ENCODE assay signal across 17 mouse cellular contexts in the genomic region with DNA sequence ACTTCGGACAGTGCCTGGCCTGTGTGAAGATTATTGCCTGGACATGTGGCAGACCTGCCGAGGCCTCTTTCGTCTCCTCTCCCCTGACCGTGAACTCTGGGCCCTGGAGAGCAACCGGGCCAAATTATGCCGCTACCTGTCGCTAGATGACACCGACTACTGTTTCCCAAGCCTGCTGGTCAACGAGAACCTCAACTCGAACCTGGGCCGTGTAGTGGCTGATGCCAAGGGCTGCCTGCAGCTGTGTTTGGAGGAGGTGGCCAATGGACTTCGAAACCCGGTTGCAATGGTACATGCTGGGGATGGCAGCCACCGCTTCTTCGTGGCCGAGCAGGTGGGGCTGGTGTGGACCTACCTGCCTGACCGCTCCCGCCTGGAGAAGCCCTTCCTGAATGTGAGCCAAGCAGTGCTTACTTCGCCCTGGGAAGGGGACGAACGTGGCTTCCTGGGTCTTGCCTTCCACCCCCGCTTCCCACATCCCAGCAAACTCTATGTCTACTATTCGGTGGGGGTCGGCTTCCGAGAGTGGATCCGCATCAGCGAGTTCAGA. TPM values are rescaled to one million over a fixed set of nuclear protein-coding genes. Genes with fewer than 3 reads are reported as not detected.
A peak's percentile ranks its signal among the peaks of the same experiment; 100 is the strongest.
DNase-seq lines count a peak whose midpoint lies in the region; ATAC-seq and TF ChIP-seq lines count a peak whose summit lies in the region.
"Had no signal": no experiment of that assay in that cellular context is flagged by ENCODE, and none has a peak within 500 bp of the region (broad histone marks: within the 10 kb centered on the region; RNA-seq: fewer than 3 reads in every experiment).

No protein-coding gene starts in this region.

- WGBS in kidney, postnatal 0 days: 73% methylated on average over 27 of the region's 27 CpGs
- 91% methylated on average over 27 of the region's 27 CpGs for WGBS in midbrain, embryonic 12.5 days
- WGBS in midbrain, embryonic 14.5 days: 85% methylated on average over 27 of the region's 27 CpGs
- WGBS in embryonic facial prominence, embryonic 10.5 days: 89% methylated on average over 27 of the region's 27 CpGs
- WGBS in thymus, adult 2 months: 96% methylated on average over 27 of the region's 27 CpGs

- no peaks in the 10 kb centered on the region for H3K27me3 ChIP-seq in kidney, postnatal 0 days (ENCODE audit: insufficient read depth, low read length)
- H3K27me3 ChIP-seq in midbrain, embryonic 12.5 days: peaks cover 18% of the 10 kb centered on the region
- no peaks in the 10 kb centered on the region for H3K27me3 ChIP-seq in midbrain, embryonic 14.5 days (ENCODE audit: control insufficient read depth, insufficient read depth, low read length)
- H3K27me3 ChIP-seq in embryonic facial prominence, embryonic 10.5 days (replicated peaks; ENCODE audit: low read depth, poor library complexity, severe bottlenecking): peaks cover 60% of the 10 kb centered on the region
- no peaks in the 10 kb centered on the region; the same call in 1 of the 2 replicates for H3K27me3 ChIP-seq in thymus, adult 2 months (ENCODE audit: control insufficient read depth, insufficient read depth, low read length)

- H3K27ac ChIP-seq in kidney, postnatal 0 days: no peak overlapping the region
- 0 out of 2 replicates have a peak overlapping the region, but pooled peaks have one; percentile 16 for H3K27ac ChIP-seq in midbrain, embryonic 12.5 days (replicated peaks)
- no peak overlapping the region for H3K27ac ChIP-seq in midbrain, embryonic 14.5 days (replicated peaks; ENCODE audit: low read depth, low read length)
- 0 out of 2 replicates have a peak overlapping the region, but pooled peaks have one; percentile 10 for H3K27ac ChIP-seq in embryonic facial prominence, embryonic 10.5 days (replicated peaks)
- no peak overlapping the region for H3K27ac ChIP-seq in thymus, adult 2 months (ENCODE audit: control insufficient read depth, insufficient read depth, low read length)
- H3K27ac ChIP-seq: embryonic facial prominence, embryonic 12.5 days; heart, embryonic 13.5 days; hindbrain, embryonic 13.5 days had no signal

- no peak overlapping the region for H3K4me2 ChIP-seq in kidney, postnatal 0 days (ENCODE audit: low read length)
- H3K4me2 ChIP-seq in midbrain, embryonic 12.5 days (replicated peaks): no peak overlapping the region
- H3K4me2 ChIP-seq in midbrain, embryonic 14.5 days (ENCODE audit: low read length): no peak overlapping the region
- H3K4me2 ChIP-seq: embryonic facial prominence, embryonic 12.5 days; forebrain, embryonic 12.5 days; heart, embryonic 13.5 days; hindbrain, embryonic 13.5 days had no signal

- no peak for TF ChIP-seq POLR2A in thymus, adult 2 months (IDR thresholded peaks at IDR 0.05; ENCODE audit: control insufficient read depth, extremely low read depth, insufficient read depth, low read length, poor library complexity)

- H3K9ac ChIP-seq in kidney, postnatal 0 days (ENCODE audit: low read depth, low read length): no peak overlapping the region
- no peak overlapping the region for H3K9ac ChIP-seq in midbrain, embryonic 12.5 days (replicated peaks)
- no peak overlapping the region for H3K9ac ChIP-seq in midbrain, embryonic 14.5 days (replicated peaks; ENCODE audit: low read length)
- H3K9ac ChIP-seq: embryonic facial prominence, embryonic 12.5 days; forebrain, embryonic 12.5 days; heart, embryonic 13.5 days; hindbrain, embryonic 13.5 days had no signal

- no peak for DNase-seq in kidney, postnatal 0 days (ENCODE audit: low spot score)
- DNase-seq in kidney, adult 8-10 months: no peak
- DNase-seq in midbrain, embryonic 14.5 days: no peak
- no peak for DNase-seq in embryonic facial prominence, embryonic 10.5 days (ENCODE audit: low spot score)
- DNase-seq in thymus, adult 2 months: no peak
- DNase-seq: adrenal gland, postnatal 10 days; cerebellum, adult 11 months; cerebellum, adult 8-10 months; cerebellum, postnatal 14 days; gastrocnemius, postnatal 14 days; heart, postnatal 4 days had no signal

- H3K4me3 ChIP-seq in kidney, postnatal 0 days (replicated peaks; ENCODE audit: low read depth, low read length): no peak overlapping the region
- H3K4me3 ChIP-seq in midbrain, embryonic 12.5 days: no peak overlapping the region
- H3K4me3 ChIP-seq in midbrain, embryonic 14.5 days (replicated peaks; ENCODE audit: low read depth, low read length): no peak overlapping the region
- no peak overlapping the region for H3K4me3 ChIP-seq in embryonic facial prominence, embryonic 10.5 days
- H3K4me3 ChIP-seq in thymus, adult 2 months (ENCODE audit: control insufficient read depth, insufficient read depth, low read length): no peak overlapping the region
- H3K4me3 ChIP-seq: embryonic facial prominence, embryonic 12.5 days; forebrain, embryonic 12.5 days; heart, embryonic 13.5 days; hindbrain, embryonic 13.5 days had no signal

- no peaks in the 10 kb centered on the region for H3K36me3 ChIP-seq in kidney, postnatal 0 days (ENCODE audit: insufficient read depth, low read length)
- no peaks in the 10 kb centered on the region for H3K36me3 ChIP-seq in midbrain, embryonic 12.5 days
- no peaks in the 10 kb centered on the region for H3K36me3 ChIP-seq in midbrain, embryonic 14.5 days (ENCODE audit: control insufficient read depth, insufficient read depth, low read length)
- no peaks in the 10 kb centered on the region for H3K36me3 ChIP-seq in embryonic facial prominence, embryonic 10.5 days (replicated peaks)
- H3K36me3 ChIP-seq in thymus, adult 2 months (ENCODE audit: control insufficient read depth, insufficient read depth, low read length): no peaks in the 10 kb centered on the region
- H3K36me3 ChIP-seq: embryonic facial prominence, embryonic 12.5 days; heart, embryonic 13.5 days; hindbrain, embryonic 13.5 days had no signal

- H3K4me1 ChIP-seq in kidney, postnatal 0 days (replicated peaks; ENCODE audit: insufficient read depth, low read length): peaks cover 3% of the 10 kb centered on the region; the same call in 1 of the 2 replicates
- peaks cover 30% of the 10 kb centered on the region for H3K4me1 ChIP-seq in midbrain, embryonic 12.5 days
- H3K4me1 ChIP-seq in midbrain, embryonic 14.5 days (ENCODE audit: control insufficient read depth, insufficient read depth, low read length): 0 out of 2 replicates have a peak, but pooled peaks cover 3% of the 10 kb centered on the region
- H3K4me1 ChIP-seq in embryonic facial prominence, embryonic 10.5 days: peaks cover 47% of the 10 kb centered on the region
- no peaks in the 10 kb centered on the region for H3K4me1 ChIP-seq in thymus, adult 2 months (replicated peaks; ENCODE audit: control insufficient read depth, insufficient read depth, low read length)
- H3K4me1 ChIP-seq: embryonic facial prominence, embryonic 12.5 days had no signal

- peak; percentile 17; the same call in 1 of the 2 replicates for ATAC-seq in kidney, postnatal 0 days (replicated peaks; ENCODE audit: low FRiP score, low read depth)
- no peak for ATAC-seq in midbrain, embryonic 12.5 days (ENCODE audit: low FRiP score, low read depth)
- no peak for ATAC-seq in midbrain, embryonic 14.5 days (ENCODE audit: low FRiP score, low TSS enrichment)
- ATAC-seq: forebrain, embryonic 16.5 days had no signal

- no peak for TF ChIP-seq CTCF in kidney, postnatal 0 days (IDR thresholded peaks at IDR 0.05; ENCODE audit: low read depth)
- no peak for TF ChIP-seq CTCF in thymus, adult 2 months (IDR thresholded peaks at IDR 0.05; ENCODE audit: borderline replicate concordance, control insufficient read depth, extremely low read depth, insufficient read depth, low read length, poor library complexity)

- no peaks in the 10 kb centered on the region for H3K9me3 ChIP-seq in kidney, postnatal 0 days (replicated peaks; ENCODE audit: low read length)
- H3K9me3 ChIP-seq in midbrain, embryonic 12.5 days: no peaks in the 10 kb centered on the region
- no peaks in the 10 kb centered on the region for H3K9me3 ChIP-seq in midbrain, embryonic 14.5 days (ENCODE audit: control insufficient read depth, low read length)
- no peaks in the 10 kb centered on the region for H3K9me3 ChIP-seq in embryonic facial prominence, embryonic 10.5 days
- H3K9me3 ChIP-seq: embryonic facial prominence, embryonic 12.5 days; forebrain, embryonic 12.5 days; heart, embryonic 13.5 days; hindbrain, embryonic 13.5 days had no signal

RNA-seq across cellular contexts. Expression of gene Hhipl1, which starts 5.7 kb away (rescaled TPM):
- polyA plus RNA-seq in kidney, postnatal 0 days (2015; fragmentation: Nextera tagmentation; extraction: Ambion mirVana): 0.37 and 0.43 TPM in 2 replicates
- polyA plus RNA-seq in midbrain, embryonic 12.5 days (2016; fragmentation: Nextera tagmentation; extraction: Ambion mirVana): 5.0 and 6.2 TPM in 2 replicates
- polyA plus RNA-seq in midbrain, embryonic 14.5 days (2014; fragmentation: Nextera tagmentation; extraction: Ambion mirVana): 1.3 and 1.6 TPM in 2 replicates
- polyA plus RNA-seq in embryonic facial prominence, embryonic 10.5 days (2016; fragmentation: Nextera tagmentation; extraction: Ambion mirVana): 0.72 and 0.99 TPM in 2 replicates
- polyA plus RNA-seq in thymus, adult 2 months (2012; rRNA removed): 0.33 and 0.54 TPM in 2 replicates

RNA-seq across cellular contexts. Expression of gene Cyp46a1, which starts 22.4 kb away (rescaled TPM):
- 5.2 and 5.9 TPM in 2 replicates for polyA plus RNA-seq in kidney, postnatal 0 days (2015; fragmentation: Nextera tagmentation; extraction: Ambion mirVana)
- polyA plus RNA-seq in midbrain, embryonic 12.5 days (2016; fragmentation: Nextera tagmentation; extraction: Ambion mirVana): 21.8 and 24.1 TPM in 2 replicates
- 12.4 and 14.3 TPM in 2 replicates for polyA plus RNA-seq in midbrain, embryonic 14.5 days (2014; fragmentation: Nextera tagmentation; extraction: Ambion mirVana)
- polyA plus RNA-seq in embryonic facial prominence, embryonic 10.5 days (2016; fragmentation: Nextera tagmentation; extraction: Ambion mirVana): 3.9 and 5.8 TPM in 2 replicates
- 0.50 and 0.69 TPM in 2 replicates for polyA plus RNA-seq in thymus, adult 2 months (2012; rRNA removed)

RNA-seq across cellular contexts. Expression of gene Ccdc85c, which starts 36.6 kb away (rescaled TPM):
- 7.2 and 7.7 TPM in 2 replicates for polyA plus RNA-seq in kidney, postnatal 0 days (2015; fragmentation: Nextera tagmentation; extraction: Ambion mirVana)
- 17.0 and 21.6 TPM in 2 replicates for polyA plus RNA-seq in midbrain, embryonic 12.5 days (2016; fragmentation: Nextera tagmentation; extraction: Ambion mirVana)
- polyA plus RNA-seq in midbrain, embryonic 14.5 days (2014; fragmentation: Nextera tagmentation; extraction: Ambion mirVana): 20.9 and 22.3 TPM in 2 replicates
- polyA plus RNA-seq in embryonic facial prominence, embryonic 10.5 days (2016; fragmentation: Nextera tagmentation; extraction: Ambion mirVana): 11.4 and 12.1 TPM in 2 replicates
- 26.1 and 35.2 TPM in 2 replicates for polyA plus RNA-seq in thymus, adult 2 months (2012; rRNA removed)

RNA-seq across cellular contexts. Expression of gene Eml1, which starts 58.9 kb away (rescaled TPM):
- polyA plus RNA-seq in kidney, postnatal 0 days (2015; fragmentation: Nextera tagmentation; extraction: Ambion mirVana): 39.0 and 42.0 TPM in 2 replicates
- 89.4 and 93.0 TPM in 2 replicates for polyA plus RNA-seq in midbrain, embryonic 12.5 days (2016; fragmentation: Nextera tagmentation; extraction: Ambion mirVana)
- polyA plus RNA-seq in midbrain, embryonic 14.5 days (2014; fragmentation: Nextera tagmentation; extraction: Ambion mirVana): 45.2 and 49.3 TPM in 2 replicates
- polyA plus RNA-seq in embryonic facial prominence, embryonic 10.5 days (2016; fragmentation: Nextera tagmentation; extraction: Ambion mirVana): 70.6 and 74.1 TPM in 2 replicates
- polyA plus RNA-seq in thymus, adult 2 months (2012; rRNA removed): 4.9 and 6.4 TPM in 2 replicates

Comparison
In these comparisons a context has a peak if more than half of its experiments do, and no peak if none do; other contexts are left out.
1. H3K27ac ChIP-seq: peak in midbrain, embryonic 12.5 days (single experiment) and embryonic facial prominence, embryonic 10.5 days (single experiment); none in kidney, postnatal 0 days (single experiment), midbrain, embryonic 14.5 days (single experiment) and thymus, adult 2 months (single experiment).